Mouse (Mus musculus): Measurements from ENCODE around the gene Slc6a17. TPM values are rescaled to one million over a fixed set of nuclear protein-coding genes. Genes with fewer than 3 reads are reported as not detected.

Slc6a17 gene
- polyA plus RNA-seq, 1 experiment from 2014 or later = 3.3 TPM

- Histone ChIP-seq H3K9me3 (ENCODE audit: control insufficient read depth, low read length) (no peaks in the 10 kb centered on the region), H3K36me3 (ENCODE audit: control insufficient read depth, insufficient read depth, low read length) (no peaks in the 10 kb centered on the region), H3K4me2 (ENCODE audit: low read length) (no peak overlapping the region), H3K4me1 (replicated peaks; ENCODE audit: control insufficient read depth, insufficient read depth, low read length) (no peaks in the 10 kb centered on the region), H3K27ac (ENCODE audit: low read depth) (no peak overlapping the region), H3K27me3 (replicated peaks; ENCODE audit: control insufficient read depth, insufficient read depth, low read length) (peaks cover 15% of the 10 kb centered on the region), H3K4me3 (ENCODE audit: low read depth, low read length) (no peak overlapping the region), H3K9ac (ENCODE audit: low read length) (no peak overlapping the region)
- WGBS = 84% methylated on average over 3 of the region's 3 CpGs
- DNase-seq (ENCODE audit: low spot score) (no peak), ATAC-seq (replicated peaks; ENCODE audit: low FRiP score, low TSS enrichment, low read depth) (no peak)
Observed at GRCm38 (mm10) chr3:107511416-107511815, 6.4 kb downstream of the Slc6a17 start.

GRCm38 (mm10) chr3:107508696-107509095 is 9.1 kb downstream of the Slc6a17 start:
- ATAC-seq (replicated peaks; ENCODE audit: low FRiP score, low TSS enrichment, low read depth) = no peak
- Histone ChIP-seq H3K4me2 (ENCODE audit: low read length) (no peak overlapping the region), H3K9me3 (ENCODE audit: control insufficient read depth, low read length) (no peaks in the 10 kb centered on the region), H3K4me3 (ENCODE audit: low read depth, low read length) (no peak overlapping the region), H3K4me1 (replicated peaks; ENCODE audit: control insufficient read depth, insufficient read depth, low read length) (peaks cover 6% of the 10 kb centered on the region; the same call in 1 of the 2 replicates), H3K27ac (ENCODE audit: low read depth) (no peak overlapping the region), H3K36me3 (ENCODE audit: control insufficient read depth, insufficient read depth, low read length) (no peaks in the 10 kb centered on the region), H3K27me3 (replicated peaks; ENCODE audit: control insufficient read depth, insufficient read depth, low read length) (no peaks in the 10 kb centered on the region), H3K9ac (ENCODE audit: low read length) (no peak overlapping the region)
- WGBS = 75% methylated on average over 8 of the region's 8 CpGs
- DNase-seq (ENCODE audit: low spot score) = no peak

- ATAC-seq (replicated peaks; ENCODE audit: low FRiP score, low TSS enrichment, low read depth) (no peak), DNase-seq (ENCODE audit: low spot score) (no peak)
- no peaks in the 10 kb centered on the region for H3K9me3 ChIP-seq (ENCODE audit: control insufficient read depth, low read length)
- H3K4me1 ChIP-seq (replicated peaks; ENCODE audit: control insufficient read depth, insufficient read depth, low read length) = peaks cover 6% of the 10 kb centered on the region; the same call in 1 of the 2 replicates
- H3K27ac ChIP-seq (ENCODE audit: low read depth) = no peak overlapping the region
- no peak overlapping the region for H3K4me3 ChIP-seq (ENCODE audit: low read depth, low read length)
- 70% methylated on average over 9 of the region's 9 CpGs for WGBS
- no peak overlapping the region for H3K9ac ChIP-seq (ENCODE audit: low read length)
- no peaks in the 10 kb centered on the region for H3K27me3 ChIP-seq (replicated peaks; ENCODE audit: control insufficient read depth, insufficient read depth, low read length)
- no peak overlapping the region for H3K4me2 ChIP-seq (ENCODE audit: low read length)
- no peaks in the 10 kb centered on the region for H3K36me3 ChIP-seq (ENCODE audit: control insufficient read depth, insufficient read depth, low read length)
Observed at GRCm38 (mm10) chr3:107507966-107508365, 9.9 kb downstream of the Slc6a17 start.

GRCm38 (mm10) chr3:107506531-107506930 is 11.3 kb downstream of the Slc6a17 start:
- H3K4me1 ChIP-seq (replicated peaks; ENCODE audit: control insufficient read depth, insufficient read depth, low read length) = peaks cover 6% of the 10 kb centered on the region; the same call in 1 of the 2 replicates
- ATAC-seq (replicated peaks; ENCODE audit: low FRiP score, low TSS enrichment, low read depth) (no peak), DNase-seq (ENCODE audit: low spot score) (no peak)
- no peaks in the 10 kb centered on the region for H3K9me3 ChIP-seq (ENCODE audit: control insufficient read depth, low read length)
- H3K36me3 ChIP-seq (ENCODE audit: control insufficient read depth, insufficient read depth, low read length) = no peaks in the 10 kb centered on the region
- 43% methylated on average over 4 of the region's 4 CpGs for WGBS
- no peak overlapping the region for H3K27ac ChIP-seq (ENCODE audit: low read depth)
- H3K9ac ChIP-seq (ENCODE audit: low read length) = no peak overlapping the region
- no peaks in the 10 kb centered on the region for H3K27me3 ChIP-seq (replicated peaks; ENCODE audit: control insufficient read depth, insufficient read depth, low read length)
- H3K4me3 ChIP-seq (ENCODE audit: low read depth, low read length) = no peak overlapping the region
- H3K4me2 ChIP-seq (ENCODE audit: low read length) = no peak overlapping the region

- Histone ChIP-seq H3K36me3 (ENCODE audit: control insufficient read depth, insufficient read depth, low read length) (no peaks in the 10 kb centered on the region), H3K4me2 (ENCODE audit: low read length) (no peak overlapping the region), H3K4me3 (ENCODE audit: low read depth, low read length) (no peak overlapping the region), H3K4me1 (replicated peaks; ENCODE audit: control insufficient read depth, insufficient read depth, low read length) (peaks cover 6% of the 10 kb centered on the region; the same call in 1 of the 2 replicates), H3K27ac (ENCODE audit: low read depth) (no peak overlapping the region), H3K9me3 (ENCODE audit: control insufficient read depth, low read length) (no peaks in the 10 kb centered on the region), H3K9ac (ENCODE audit: low read length) (no peak overlapping the region), H3K27me3 (replicated peaks; ENCODE audit: control insufficient read depth, insufficient read depth, low read length) (no peaks in the 10 kb centered on the region)
- DNase-seq (ENCODE audit: low spot score) (no peak), ATAC-seq (replicated peaks; ENCODE audit: low FRiP score, low TSS enrichment, low read depth) (no peak)
- WGBS = 65% methylated on average over 4 of the region's 4 CpGs
Observed at GRCm38 (mm10) chr3:107505464-107506367, 12.1 kb downstream of the Slc6a17 start.

GRCm38 (mm10) chr3:107504542-107504941 is 13.3 kb downstream of the Slc6a17 start:
- no peak overlapping the region for H3K9ac ChIP-seq (ENCODE audit: low read length)
- H3K9me3 ChIP-seq (ENCODE audit: control insufficient read depth, low read length) = peaks cover 4% of the 10 kb centered on the region; the same call in 1 of the 2 replicates
- DNase-seq (ENCODE audit: low spot score) (no peak), ATAC-seq (replicated peaks; ENCODE audit: low FRiP score, low TSS enrichment, low read depth) (no peak)
- no peaks in the 10 kb centered on the region for H3K36me3 ChIP-seq (ENCODE audit: control insufficient read depth, insufficient read depth, low read length)
- no peaks in the 10 kb centered on the region for H3K27me3 ChIP-seq (replicated peaks; ENCODE audit: control insufficient read depth, insufficient read depth, low read length)
- H3K4me3 ChIP-seq (ENCODE audit: low read depth, low read length) = no peak overlapping the region
- WGBS = 62% methylated on average over 1 of the region's 1 CpGs
- H3K4me2 ChIP-seq (ENCODE audit: low read length) = no peak overlapping the region
- no peak overlapping the region for H3K27ac ChIP-seq (ENCODE audit: low read depth)
- H3K4me1 ChIP-seq (replicated peaks; ENCODE audit: control insufficient read depth, insufficient read depth, low read length) = peaks cover 6% of the 10 kb centered on the region; the same call in 1 of the 2 replicates

- no peak for DNase-seq (ENCODE audit: low spot score)
- Histone ChIP-seq H3K4me2 (ENCODE audit: low read length) (no peak overlapping the region), H3K27ac (ENCODE audit: low read depth) (no peak overlapping the region), H3K4me1 (replicated peaks; ENCODE audit: control insufficient read depth, insufficient read depth, low read length) (peaks cover 6% of the 10 kb centered on the region; the same call in 1 of the 2 replicates), H3K4me3 (ENCODE audit: low read depth, low read length) (no peak overlapping the region), H3K9ac (ENCODE audit: low read length) (no peak overlapping the region), H3K36me3 (ENCODE audit: control insufficient read depth, insufficient read depth, low read length) (no peaks in the 10 kb centered on the region), H3K27me3 (replicated peaks; ENCODE audit: control insufficient read depth, insufficient read depth, low read length) (no peaks in the 10 kb centered on the region), H3K9me3 (ENCODE audit: control insufficient read depth, low read length) (peaks cover 4% of the 10 kb centered on the region; the same call in 1 of the 2 replicates)
- 73% methylated on average over 2 of the region's 2 CpGs for WGBS
- no peak for ATAC-seq (replicated peaks; ENCODE audit: low FRiP score, low TSS enrichment, low read depth)
Observed at GRCm38 (mm10) chr3:107503716-107504115, 14.1 kb downstream of the Slc6a17 start.

- 29% methylated on average over 7 of the region's 7 CpGs for WGBS
- H3K27ac ChIP-seq (ENCODE audit: low read depth) = no peak overlapping the region
Observed at GRCm38 (mm10) chr3:107501702-107502151, 16.1 kb downstream of the Slc6a17 start.

More at GRCm38 (mm10) chr3:107501702-107502151, 16.1 kb downstream of the Slc6a17 start:
- no peak overlapping the region for H3K9ac ChIP-seq (ENCODE audit: low read length)
- peaks cover 4% of the 10 kb centered on the region; the same call in 1 of the 2 replicates for H3K9me3 ChIP-seq (ENCODE audit: control insufficient read depth, low read length)
- ATAC-seq (replicated peaks; ENCODE audit: low FRiP score, low TSS enrichment, low read depth) = no peak
- no peaks in the 10 kb centered on the region for H3K27me3 ChIP-seq (replicated peaks; ENCODE audit: control insufficient read depth, insufficient read depth, low read length)
- no peaks in the 10 kb centered on the region for H3K36me3 ChIP-seq (ENCODE audit: control insufficient read depth, insufficient read depth, low read length)
- DNase-seq (ENCODE audit: low spot score) = no peak
- no peak overlapping the region for H3K4me3 ChIP-seq (ENCODE audit: low read depth, low read length)
- peaks cover 6% of the 10 kb centered on the region; the same call in 1 of the 2 replicates for H3K4me1 ChIP-seq (replicated peaks; ENCODE audit: control insufficient read depth, insufficient read depth, low read length)
- no peak overlapping the region for H3K4me2 ChIP-seq (ENCODE audit: low read length)

Measured in intestine, embryonic 14.5 days (tissue).